Mouse (Mus musculus) ES-Bruce4 (cell line): Measurements from ENCODE around the gene Ipo4.

Experiments
- CTCF ChIP-seq: IDR thresholded peaks from one replicate; pipeline ENCODE4 v1.8.1; 2011; ENCODE audit warnings: low read depth, low read length
- EP300 ChIP-seq: IDR thresholded peaks from 2 replicates; pipeline ENCODE4 v1.6.1; 2011; ENCODE audit warnings: low read depth, low read length; ENCODE audit not compliant: insufficient read depth

GRCm38 (mm10) chr14:55615876-55616275 is 19.9 kb downstream of the Ipo4 start:
- TF ChIP-seq CTCF (no peak), EP300 (no peak)
